Mouse (Mus musculus) E14TG2a.4 (cell line): ENCODE measurements around the gene Ap2b1.

Experiments used
- CTCF ChIP-seq: conservative IDR thresholded peaks from 2 replicates; pipeline ENCODE4 v1.5.1; 2014; ENCODE audit warnings: low read length
- NANOG ChIP-seq: IDR thresholded peaks from 2 replicates; pipeline ENCODE4 v1.6.1; 2014; ENCODE audit warnings: borderline replicate concordance, low read length, mixed read lengths

DNA sequence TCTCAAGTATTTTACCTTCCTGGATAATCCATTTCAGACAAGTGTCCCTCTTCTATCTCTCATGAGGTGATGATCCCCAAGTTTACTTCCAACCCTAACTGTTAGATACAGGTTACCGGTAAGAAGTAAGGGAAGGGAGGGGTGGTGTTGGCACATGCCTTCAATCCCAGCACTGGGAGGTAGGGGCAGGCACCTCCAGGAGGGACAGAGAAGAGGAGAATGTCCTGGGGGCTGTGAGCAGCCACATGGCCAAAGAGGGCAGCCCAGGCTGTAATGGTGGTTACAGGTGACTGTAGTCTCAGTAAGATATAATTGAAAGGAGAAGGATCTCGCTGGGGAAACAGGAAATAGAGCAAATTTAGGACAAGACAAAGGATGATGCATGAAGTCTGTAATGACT lies 16.7 kb upstream of the Ap2b1 start:
- no peak for TF ChIP-seq CTCF
- no peak for TF ChIP-seq NANOG
